Mouse (Mus musculus): Measurements from ENCODE around the gene Birc5. TPM values are rescaled to one million over a fixed set of nuclear protein-coding genes. Genes with fewer than 3 reads are reported as not detected.

Gene Birc5
- polyA plus RNA-seq, 1 experiment from 2014 or later = 244 TPM

GRCm38 (mm10) chr11:117880977-117881358 is 31.9 kb downstream of the Birc5 start:
- Histone ChIP-seq H3K36me3 (ENCODE audit: control insufficient read depth, insufficient read depth) (no peaks in the 10 kb centered on the region), H3K27ac (ENCODE audit: low read length) (no peak overlapping the region), H3K9ac (ENCODE audit: low read length) (no peak overlapping the region), H3K27me3 (ENCODE audit: control insufficient read depth, insufficient read depth, low read length) (no peaks in the 10 kb centered on the region), H3K4me2 (ENCODE audit: low read depth, low read length) (no peak overlapping the region), H3K9me3 (replicated peaks; ENCODE audit: control insufficient read depth, low read length) (no peaks in the 10 kb centered on the region), H3K4me1 (ENCODE audit: control insufficient read depth, insufficient read depth, low read length) (peaks cover 38% of the 10 kb centered on the region), H3K4me3 (ENCODE audit: low read length) (no peak overlapping the region)
- no peak for ATAC-seq (replicated peaks; ENCODE audit: extremely low read depth, insufficient read depth, low FRiP score)
- 64% methylated on average over 6 of the region's 6 CpGs for WGBS

- no peaks in the 10 kb centered on the region for H3K9me3 ChIP-seq (replicated peaks; ENCODE audit: control insufficient read depth, low read length)
- no peaks in the 10 kb centered on the region for H3K36me3 ChIP-seq (ENCODE audit: control insufficient read depth, insufficient read depth)
- 19% methylated on average over 8 of the region's 8 CpGs for WGBS
- ATAC-seq (replicated peaks; ENCODE audit: extremely low read depth, insufficient read depth, low FRiP score) = no peak
- H3K4me2 ChIP-seq (ENCODE audit: low read depth, low read length) = no peak overlapping the region
- H3K4me1 ChIP-seq (ENCODE audit: control insufficient read depth, insufficient read depth, low read length) = peaks cover 35% of the 10 kb centered on the region
- H3K9ac ChIP-seq (ENCODE audit: low read length) = no peak overlapping the region; the same call in 1 of the 2 replicates
- peak overlapping the region; percentile 55 for H3K27ac ChIP-seq (ENCODE audit: low read length)
- no peaks in the 10 kb centered on the region for H3K27me3 ChIP-seq (ENCODE audit: control insufficient read depth, insufficient read depth, low read length)
- H3K4me3 ChIP-seq (ENCODE audit: low read length) = no peak overlapping the region
These were observed 32.7 kb downstream of the Birc5 start for GRCm38 (mm10) chr11:117881787-117882186.

- 76% methylated on average over 1 of the region's 1 CpGs for WGBS
- no peak overlapping the region for H3K4me3 ChIP-seq (ENCODE audit: low read length)
- H3K36me3 ChIP-seq (ENCODE audit: control insufficient read depth, insufficient read depth) = no peaks in the 10 kb centered on the region
- H3K4me1 ChIP-seq (ENCODE audit: control insufficient read depth, insufficient read depth, low read length) = peaks cover 32% of the 10 kb centered on the region
- no peak overlapping the region; the same call in 1 of the 2 replicates for H3K9ac ChIP-seq (ENCODE audit: low read length)
- H3K4me2 ChIP-seq (ENCODE audit: low read depth, low read length) = no peak overlapping the region
- ATAC-seq (replicated peaks; ENCODE audit: extremely low read depth, insufficient read depth, low FRiP score) = no peak
- H3K27me3 ChIP-seq (ENCODE audit: control insufficient read depth, insufficient read depth, low read length) = no peaks in the 10 kb centered on the region
- H3K9me3 ChIP-seq (replicated peaks; ENCODE audit: control insufficient read depth, low read length) = no peaks in the 10 kb centered on the region
- peak overlapping the region; percentile 33; the same call in 1 of the 2 replicates for H3K27ac ChIP-seq (ENCODE audit: low read length)
These were observed 33.2 kb downstream of the Birc5 start for GRCm38 (mm10) chr11:117882208-117882607.

- H3K4me2 ChIP-seq (ENCODE audit: low read depth, low read length) = no peak overlapping the region
- H3K36me3 ChIP-seq (ENCODE audit: control insufficient read depth, insufficient read depth) = no peaks in the 10 kb centered on the region
- H3K27me3 ChIP-seq (ENCODE audit: control insufficient read depth, insufficient read depth, low read length) = 0 out of 2 replicates have a peak, but pooled peaks cover 2% of the 10 kb centered on the region
- ATAC-seq (replicated peaks; ENCODE audit: extremely low read depth, insufficient read depth, low FRiP score) = no peak
- 42% methylated on average over 5 of the region's 5 CpGs for WGBS
- peaks cover 36% of the 10 kb centered on the region for H3K4me1 ChIP-seq (ENCODE audit: control insufficient read depth, insufficient read depth, low read length)
- H3K4me3 ChIP-seq (ENCODE audit: low read length) = no peak overlapping the region
- H3K9ac ChIP-seq (ENCODE audit: low read length) = no peak overlapping the region
- H3K27ac ChIP-seq (ENCODE audit: low read length) = no peak overlapping the region
- H3K9me3 ChIP-seq (replicated peaks; ENCODE audit: control insufficient read depth, low read length) = no peaks in the 10 kb centered on the region
These were observed 36.9 kb downstream of the Birc5 start for GRCm38 (mm10) chr11:117886000-117886399.

- H3K4me1 ChIP-seq (ENCODE audit: control insufficient read depth, insufficient read depth, low read length) = peaks cover 23% of the 10 kb centered on the region
- ATAC-seq (replicated peaks; ENCODE audit: extremely low read depth, insufficient read depth, low FRiP score) = no peak
- WGBS = 45% methylated on average over 20 of the region's 20 CpGs
- H3K4me2 ChIP-seq (ENCODE audit: low read depth, low read length) = peak overlapping the region; percentile 43; the same call in 1 of the 2 replicates
- H3K36me3 ChIP-seq (ENCODE audit: control insufficient read depth, insufficient read depth) = no peaks in the 10 kb centered on the region
- peak overlapping the region; percentile 25 for H3K9ac ChIP-seq (ENCODE audit: low read length)
- no peak overlapping the region for H3K4me3 ChIP-seq (ENCODE audit: low read length)
- H3K27ac ChIP-seq (ENCODE audit: low read length) = no peak overlapping the region
- H3K27me3 ChIP-seq (ENCODE audit: control insufficient read depth, insufficient read depth, low read length) = 0 out of 2 replicates have a peak, but pooled peaks cover 2% of the 10 kb centered on the region
- no peaks in the 10 kb centered on the region for H3K9me3 ChIP-seq (replicated peaks; ENCODE audit: control insufficient read depth, low read length)
These were observed 39.3 kb downstream of the Birc5 start for GRCm38 (mm10) chr11:117888168-117888852.

GRCm38 (mm10) chr11:117888853-117889822 is 40.1 kb downstream of the Birc5 start:
- H3K27ac ChIP-seq (ENCODE audit: low read length) = no peak overlapping the region; the same call in 1 of the 2 replicates
- no peak; the same call in 1 of the 2 replicates for ATAC-seq (replicated peaks; ENCODE audit: extremely low read depth, insufficient read depth, low FRiP score)
- H3K4me3 ChIP-seq (ENCODE audit: low read length) = peak overlapping the region; percentile 3; the same call in 1 of the 2 replicates
- H3K9ac ChIP-seq (ENCODE audit: low read length) = peak overlapping the region; percentile 30
- no peaks in the 10 kb centered on the region for H3K36me3 ChIP-seq (ENCODE audit: control insufficient read depth, insufficient read depth)
- H3K27me3 ChIP-seq (ENCODE audit: control insufficient read depth, insufficient read depth, low read length) = 0 out of 2 replicates have a peak, but pooled peaks cover 2% of the 10 kb centered on the region
- no peaks in the 10 kb centered on the region for H3K9me3 ChIP-seq (replicated peaks; ENCODE audit: control insufficient read depth, low read length)
- 16% methylated on average over 33 of the region's 33 CpGs for WGBS
- peaks cover 23% of the 10 kb centered on the region for H3K4me1 ChIP-seq (ENCODE audit: control insufficient read depth, insufficient read depth, low read length)
- H3K4me2 ChIP-seq (ENCODE audit: low read depth, low read length) = peak overlapping the region; percentile 43

- ATAC-seq (replicated peaks; ENCODE audit: extremely low read depth, insufficient read depth, low FRiP score) = no peak
- Histone ChIP-seq H3K4me2 (ENCODE audit: low read depth, low read length) (no peak overlapping the region), H3K27ac (ENCODE audit: low read length) (no peak overlapping the region; the same call in 1 of the 2 replicates)
These were observed 40.9 kb downstream of the Birc5 start for GRCm38 (mm10) chr11:117889887-117890340.

GRCm38 (mm10) chr11:117890519-117891282 is 41.6 kb downstream of the Birc5 start:
- ATAC-seq (replicated peaks; ENCODE audit: extremely low read depth, insufficient read depth, low FRiP score) = 0 out of 2 replicates have a peak, but pooled peaks have one; percentile 29
- 0 out of 2 replicates have a peak, but pooled peaks cover 2% of the 10 kb centered on the region for H3K27me3 ChIP-seq (ENCODE audit: control insufficient read depth, insufficient read depth, low read length)
- H3K9me3 ChIP-seq (replicated peaks; ENCODE audit: control insufficient read depth, low read length) = no peaks in the 10 kb centered on the region
- peak overlapping the region; percentile 39; the same call in 1 of the 2 replicates for H3K27ac ChIP-seq (ENCODE audit: low read length)
- H3K4me3 ChIP-seq (ENCODE audit: low read length) = no peak overlapping the region
- no peak overlapping the region; the same call in 1 of the 2 replicates for H3K9ac ChIP-seq (ENCODE audit: low read length)
- WGBS = 32% methylated on average over 13 of the region's 13 CpGs
- H3K4me1 ChIP-seq (ENCODE audit: control insufficient read depth, insufficient read depth, low read length) = peaks cover 23% of the 10 kb centered on the region
- no peak overlapping the region for H3K4me2 ChIP-seq (ENCODE audit: low read depth, low read length)
- no peaks in the 10 kb centered on the region for H3K36me3 ChIP-seq (ENCODE audit: control insufficient read depth, insufficient read depth)

More at GRCm38 (mm10) chr11:117889887-117890340, 40.9 kb downstream of the Birc5 start:
- peak overlapping the region; percentile 30; the same call in 1 of the 2 replicates for H3K9ac ChIP-seq (ENCODE audit: low read length)
- peaks cover 23% of the 10 kb centered on the region for H3K4me1 ChIP-seq (ENCODE audit: control insufficient read depth, insufficient read depth, low read length)
- no peaks in the 10 kb centered on the region for H3K9me3 ChIP-seq (replicated peaks; ENCODE audit: control insufficient read depth, low read length)
- H3K27me3 ChIP-seq (ENCODE audit: control insufficient read depth, insufficient read depth, low read length) = 0 out of 2 replicates have a peak, but pooled peaks cover 2% of the 10 kb centered on the region
- no peaks in the 10 kb centered on the region for H3K36me3 ChIP-seq (ENCODE audit: control insufficient read depth, insufficient read depth)
- WGBS = 33% methylated on average over 11 of the region's 11 CpGs
- no peak overlapping the region for H3K4me3 ChIP-seq (ENCODE audit: low read length)
